In the genomic region with DNA sequence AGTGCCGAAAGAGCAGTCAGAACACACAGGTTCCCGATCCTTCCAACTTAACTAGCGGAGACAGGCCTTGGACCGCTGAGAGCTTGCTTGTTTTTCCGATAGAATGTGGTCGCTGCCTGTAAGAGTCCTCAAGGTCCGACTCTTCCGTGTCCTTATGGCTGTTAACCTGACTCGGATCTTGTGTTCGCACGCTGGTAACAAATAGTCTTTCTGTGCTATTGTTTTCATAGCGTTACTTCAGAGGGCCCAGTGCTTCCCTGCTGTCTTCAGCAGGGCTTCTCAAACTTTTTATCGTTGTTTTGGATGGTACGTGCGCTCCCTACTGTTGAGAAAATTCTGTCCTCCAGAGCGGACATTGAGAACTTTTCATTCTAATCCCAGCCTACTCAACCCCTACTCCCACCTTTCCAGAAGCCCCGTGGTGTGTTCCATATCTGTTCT, we compare ENCODE assay signal across 8 mouse cellular contexts. TPM values are rescaled to one million over a fixed set of nuclear protein-coding genes. Genes with fewer than 3 reads are reported as not detected.
DNase-seq lines count a peak whose midpoint lies in the region; ATAC-seq and TF ChIP-seq lines count a peak whose summit lies in the region.

No protein-coding gene starts in this region.

- H3K4me3 ChIP-seq in heart, adult 2 months = peak overlapping the region; percentile 81
- H3K4me3 ChIP-seq in kidney, embryonic 14.5 days (ENCODE audit: low read length) = peak overlapping the region; percentile 82
- H3K4me3 ChIP-seq in stomach, postnatal 0 days (ENCODE audit: low read depth, low read length) = peak overlapping the region; percentile 63

- peak overlapping the region; percentile 92 for H3K4me2 ChIP-seq in kidney, embryonic 14.5 days (replicated peaks; ENCODE audit: low read depth, low read length)
- peak overlapping the region; percentile 98 for H3K4me2 ChIP-seq in stomach, postnatal 0 days (replicated peaks; ENCODE audit: low read depth)

- H3K36me3 ChIP-seq in heart, adult 2 months (ENCODE audit: control insufficient read depth, insufficient read depth, low read length) = no peaks in the 10 kb centered on the region
- H3K36me3 ChIP-seq in kidney, embryonic 14.5 days (ENCODE audit: control insufficient read depth, insufficient read depth, low read length) = no peaks in the 10 kb centered on the region
- H3K36me3 ChIP-seq in stomach, postnatal 0 days (ENCODE audit: control insufficient read depth, insufficient read depth, low read length) = no peaks in the 10 kb centered on the region

- intact Hi-C loops in gastrocnemius, postnatal 14 days (cut with DNase I; ENCODE audit: low total_unique reads) = no loop called here
- intact Hi-C loops in heart, adult 2 months (cut with DNase I) = loop anchor here (1.0 to 5.0 kb wide), 4 partner anchors 11 to 198 kb away; no protein-coding TSS in a partner anchor

- peak; percentile 68 for TF ChIP-seq CTCF in heart, adult 2 months (IDR thresholded peaks at IDR 0.05)
- peak; percentile 69 for TF ChIP-seq CTCF in stomach, postnatal 0 days (IDR thresholded peaks at IDR 0.05; ENCODE audit: low read depth)

- no peaks in the 10 kb centered on the region for H3K9me3 ChIP-seq in kidney, embryonic 14.5 days (ENCODE audit: control insufficient read depth, low read length)
- H3K9me3 ChIP-seq in stomach, postnatal 0 days (ENCODE audit: control insufficient read depth, low read length) = 0 out of 2 replicates have a peak, but pooled peaks cover 3% of the 10 kb centered on the region

- H3K27me3 ChIP-seq in heart, adult 2 months (ENCODE audit: control insufficient read depth, insufficient read depth, low read length) = no peaks in the 10 kb centered on the region
- no peaks in the 10 kb centered on the region for H3K27me3 ChIP-seq in kidney, embryonic 14.5 days (ENCODE audit: control insufficient read depth, insufficient read depth, low read length)
- H3K27me3 ChIP-seq in stomach, postnatal 0 days (ENCODE audit: control insufficient read depth, insufficient read depth, low read length) = no peaks in the 10 kb centered on the region

- DNase-seq in gastrocnemius, adult 18-20 months (ENCODE audit: low spot score) = peak; percentile 32
- DNase-seq in gastrocnemius, postnatal 14 days = no peak
- DNase-seq in adipocyte (ENCODE audit: low spot score) = peak; percentile 77
- DNase-seq in heart, adult 2 months = peak in 1 of 2 experiments; percentile 54
- peak; percentile 57 for DNase-seq in lung, postnatal 25 days (ENCODE audit: low spot score)
- no peak for DNase-seq in stomach, postnatal 0 days (ENCODE audit: low spot score)
- no peak for DNase-seq in adrenal gland, postnatal 25 days

- TF ChIP-seq POLR2A in heart, adult 2 months (IDR thresholded peaks at IDR 0.05; ENCODE audit: insufficient read depth, low read depth, low read length) = no peak

- H3K9ac ChIP-seq in heart, adult 2 months (ENCODE audit: low read depth, low read length) = peak overlapping the region; percentile 61
- peak overlapping the region; percentile 74 for H3K9ac ChIP-seq in kidney, embryonic 14.5 days (ENCODE audit: low read depth, low read length)
- peak overlapping the region; percentile 67 for H3K9ac ChIP-seq in stomach, postnatal 0 days (ENCODE audit: low read length)

- no peaks in the 10 kb centered on the region; the same call in 1 of the 2 replicates for H3K4me1 ChIP-seq in heart, adult 2 months (ENCODE audit: control insufficient read depth, insufficient read depth, low read length)
- peaks cover 12% of the 10 kb centered on the region for H3K4me1 ChIP-seq in kidney, embryonic 14.5 days (ENCODE audit: control insufficient read depth, insufficient read depth, low read length)
- no peaks in the 10 kb centered on the region for H3K4me1 ChIP-seq in stomach, postnatal 0 days (replicated peaks; ENCODE audit: control insufficient read depth, insufficient read depth)

- ATAC-seq in kidney, embryonic 14.5 days (ENCODE audit: low FRiP score, low TSS enrichment) = no peak
- no peak for ATAC-seq in stomach, postnatal 0 days (ENCODE audit: low FRiP score, low TSS enrichment)

- peak overlapping the region; percentile 88 for H3K27ac ChIP-seq in heart, adult 2 months
- H3K27ac ChIP-seq in kidney, embryonic 14.5 days (ENCODE audit: low read depth, low read length) = peak overlapping the region; percentile 90
- peak overlapping the region; percentile 87 for H3K27ac ChIP-seq in stomach, postnatal 0 days (replicated peaks)

- under 1% methylated on average over 17 of the region's 17 CpGs for WGBS in heart, adult 2 months
- WGBS in kidney, embryonic 14.5 days = under 1% methylated on average over 17 of the region's 17 CpGs
- under 1% methylated on average over 17 of the region's 17 CpGs for WGBS in stomach, postnatal 0 days

- H3K79me2 ChIP-seq in heart, adult 2 months (replicated peaks; ENCODE audit: control insufficient read depth, insufficient read depth, low read length) = no peaks in the 10 kb centered on the region

- TF ChIP-seq EP300 in heart, adult 2 months (IDR thresholded peaks at IDR 0.05; ENCODE audit: insufficient read depth, low read depth, low read length) = no peak
- TF ChIP-seq EP300 in stomach, postnatal 0 days (optimal IDR thresholded peaks at IDR 0.05) = no peak

RNA-seq across cellular contexts. Expression of a gene that starts 0.8 kb away (rescaled TPM):
- total RNA-seq in gastrocnemius, adult 18-20 months (2021) = 1 to 10 TPM; 4.2 to 4.3 TPM
- 1 to 10 TPM; 5.8 to 6.2 TPM for total RNA-seq in gastrocnemius, postnatal 14 days (2021)
- total RNA-seq in heart, adult 2 months (2021) = 10 to 100 TPM in 1 of 2 experiments, 1 to 10 TPM in 1; 9.8 to 11.3 TPM
- polyA plus RNA-seq in heart, adult 2 months (2012; rRNA removed) = 33.6 and 48.9 TPM in 2 replicates
- polyA plus RNA-seq in kidney, embryonic 14.5 days (2014; fragmentation: Nextera tagmentation; extraction: Ambion mirVana) = 99.3 and 101 TPM in 2 replicates
- polyA plus RNA-seq in stomach, postnatal 0 days (2015; fragmentation: Nextera tagmentation; extraction: Ambion mirVana) = 42.6 and 43.6 TPM in 2 replicates
- 59.8 and 74.8 TPM in 2 replicates for total RNA-seq in adrenal gland, postnatal 25 days (2021)

RNA-seq across cellular contexts. Expression of a gene that starts 19.2 kb away (rescaled TPM):
- total RNA-seq in gastrocnemius, adult 18-20 months (2021) = 10 to 100 TPM; 67.4 to 72.2 TPM
- total RNA-seq in gastrocnemius, postnatal 14 days (2021) = 10 to 100 TPM; 49.6 to 50.8 TPM
- 10 to 100 TPM; 71.9 to 92.6 TPM for total RNA-seq in heart, adult 2 months (2021)
- 57.1 and 58.5 TPM in 2 replicates for polyA plus RNA-seq in heart, adult 2 months (2012; rRNA removed)
- 6.9 and 8.0 TPM in 2 replicates for polyA plus RNA-seq in kidney, embryonic 14.5 days (2014; fragmentation: Nextera tagmentation; extraction: Ambion mirVana)
- polyA plus RNA-seq in stomach, postnatal 0 days (2015; fragmentation: Nextera tagmentation; extraction: Ambion mirVana) = 12.2 and 13.9 TPM in 2 replicates
- 52.9 and 66.5 TPM in 2 replicates for total RNA-seq in adrenal gland, postnatal 25 days (2021)

RNA-seq across cellular contexts. Expression of a gene that starts 26.1 kb away (rescaled TPM):
- under 1 TPM; 0.78 to 0.95 TPM for total RNA-seq in gastrocnemius, adult 18-20 months (2021)
- 1 to 10 TPM; 4.7 to 5.4 TPM for total RNA-seq in gastrocnemius, postnatal 14 days (2021)
- total RNA-seq in heart, adult 2 months (2021) = 10 to 100 TPM in 1 of 2 experiments, 1 to 10 TPM in 1; 4.3 to 10.3 TPM
- 9.8 and 12.5 TPM in 2 replicates for polyA plus RNA-seq in heart, adult 2 months (2012; rRNA removed)
- 41.5 and 55.7 TPM in 2 replicates for polyA plus RNA-seq in kidney, embryonic 14.5 days (2014; fragmentation: Nextera tagmentation; extraction: Ambion mirVana)
- 38.7 and 39.5 TPM in 2 replicates for polyA plus RNA-seq in stomach, postnatal 0 days (2015; fragmentation: Nextera tagmentation; extraction: Ambion mirVana)
- 8.3 and 10.8 TPM in 2 replicates for total RNA-seq in adrenal gland, postnatal 25 days (2021)

RNA-seq across cellular contexts. Expression of a gene that starts 26.4 kb away (rescaled TPM):
- total RNA-seq in gastrocnemius, adult 18-20 months (2021) = 1 to 10 TPM in 1 of 2 experiments, under 1 TPM in 1; 0.84 to 1.4 TPM
- 1 to 10 TPM; 2.5 to 2.9 TPM for total RNA-seq in gastrocnemius, postnatal 14 days (2021)
- 1 to 10 TPM; 4.4 to 5.2 TPM for total RNA-seq in heart, adult 2 months (2021)
- polyA plus RNA-seq in heart, adult 2 months (2012; rRNA removed) = 3.3 and 4.0 TPM in 2 replicates
- polyA plus RNA-seq in kidney, embryonic 14.5 days (2014; fragmentation: Nextera tagmentation; extraction: Ambion mirVana) = 3.4 and 5.1 TPM in 2 replicates
- 2.5 and 2.9 TPM in 2 replicates for polyA plus RNA-seq in stomach, postnatal 0 days (2015; fragmentation: Nextera tagmentation; extraction: Ambion mirVana)
- 5.0 and 7.6 TPM in 2 replicates for total RNA-seq in adrenal gland, postnatal 25 days (2021)

RNA-seq across cellular contexts. Expression of a gene that starts 27.4 kb away (rescaled TPM):
- total RNA-seq in gastrocnemius, adult 18-20 months (2021) = not detected
- not detected for total RNA-seq in gastrocnemius, postnatal 14 days (2021)
- total RNA-seq in heart, adult 2 months (2021) = not detected
- polyA plus RNA-seq in heart, adult 2 months (2012; rRNA removed) = not detected in 2 replicates
- not detected in 2 replicates for polyA plus RNA-seq in kidney, embryonic 14.5 days (2014; fragmentation: Nextera tagmentation; extraction: Ambion mirVana)
- polyA plus RNA-seq in stomach, postnatal 0 days (2015; fragmentation: Nextera tagmentation; extraction: Ambion mirVana) = not detected in 2 replicates
- not detected in 2 replicates for total RNA-seq in adrenal gland, postnatal 25 days (2021)

Comparison
In these comparisons a context has a peak if more than half of its experiments do, and no peak if none do; other contexts are left out.
1. DNase-seq: peak in gastrocnemius, adult 18-20 months (single experiment), adipocyte (single experiment) and lung, postnatal 25 days (single experiment); none in gastrocnemius, postnatal 14 days (single experiment), stomach, postnatal 0 days (single experiment) and adrenal gland, postnatal 25 days (single experiment).
2. Peak in every context shown above with its lines, with median percentiles within 50 percentile points of each other: H3K27ac ChIP-seq, H3K4me3 ChIP-seq and H3K9ac ChIP-seq.